Mouse (Mus musculus) heart, embryonic 10.5 days (tissue): ENCODE data around the gene 1700016K19Rik. TPM values are rescaled to one million over a fixed set of nuclear protein-coding genes. Genes with fewer than 3 reads are reported as not detected.

Experiments
- DNase-seq: peaks from one replicate; pipeline ENCODE4 v3.0.0-alpha.2; 2017; ENCODE audit warnings: low spot score
- H3K27ac ChIP-seq: fragments of 300-500 bp; sonication (generic); 2 replicates; pipeline ENCODE4 v1.5.1; 2016; ENCODE audit warnings: mild to moderate bottlenecking
- H3K27me3 ChIP-seq: fragments of 300-500 bp; sonication (generic); 2 replicates; pipeline ENCODE4 v1.6.1; 2016; ENCODE audit warnings: mild to moderate bottlenecking; ENCODE audit not compliant: poor library complexity, insufficient read depth, severe bottlenecking
- H3K36me3 ChIP-seq: fragments of 300-500 bp; sonication (generic); 2 replicates; pipeline ENCODE4 v1.6.1; 2016; ENCODE audit warnings: mild to moderate bottlenecking, moderate library complexity
- H3K4me1 ChIP-seq: fragments of 300-500 bp; sonication (generic); 2 replicates; pipeline ENCODE4 v1.6.1; 2016; ENCODE audit warnings: mild to moderate bottlenecking
- H3K4me3 ChIP-seq: fragments of 300-500 bp; sonication (generic); 2 replicates; pipeline ENCODE4 v1.5.1; 2016; ENCODE audit warnings: mild to moderate bottlenecking, moderate library complexity
- H3K9me3 ChIP-seq: fragments of 300-500 bp; sonication (generic); 2 replicates; pipeline ENCODE4 v1.6.1; 2016; ENCODE audit warnings: mild to moderate bottlenecking, moderate library complexity
- WGBS: fragments of 180-500 bp; shearing (Covaris S2); methylation state at CpG from one replicate; pipeline ENCODE4 v1.1.7; 2016; 5-methylcytosine and 5-hydroxymethylcytosine counted together
- polyA plus RNA-seq: library from polyadenylated mRNA; unstranded; fragments of >200 nt; fragmentation: Nextera tagmentation; extraction: Ambion mirVana; gene quantifications from 2 replicates; pipeline ENCODE4 v1.2.1, GENCODE M21; 2016

1700016K19Rik gene
- polyA plus RNA-seq, 1 experiment from 2014 or later = not detected

GRCm38 (mm10) chr11:75968761-75969160, 31.0 kb upstream of the 1700016K19Rik start:
- Histone ChIP-seq H3K27me3 (peaks cover 57% of the 10 kb centered on the region), H3K36me3 (no peaks in the 10 kb centered on the region), H3K4me1 (peaks cover 41% of the 10 kb centered on the region), H3K9me3 (no peaks in the 10 kb centered on the region), H3K4me3 (no peak overlapping the region), H3K27ac (no peak overlapping the region)
- DNase-seq = no peak
- 85% methylated on average over 6 of the region's 6 CpGs for WGBS

DNA sequence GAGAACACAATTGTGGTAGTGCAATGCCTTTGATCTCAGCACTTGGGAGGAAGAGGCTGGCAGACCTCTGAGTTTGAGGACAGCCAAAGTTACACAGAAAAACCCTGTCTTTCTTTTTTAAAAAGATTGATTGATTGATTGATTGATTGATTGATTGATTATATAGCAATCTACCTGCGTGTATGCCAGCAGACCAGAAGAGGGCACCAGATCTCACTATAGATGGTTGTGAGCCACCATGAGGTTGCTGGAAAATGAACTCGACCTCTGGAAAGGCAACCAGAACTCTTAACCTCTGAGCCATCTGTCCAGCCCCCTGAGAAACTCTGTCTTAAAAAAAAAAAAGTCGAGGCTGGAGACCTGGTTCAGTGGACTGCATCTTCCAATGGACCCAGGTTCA, 29.1 kb upstream of the 1700016K19Rik start:
- no peaks in the 10 kb centered on the region for H3K36me3 ChIP-seq
- WGBS = 30% methylated on average over 3 of the region's 3 CpGs
- no peak overlapping the region for H3K27ac ChIP-seq
- H3K9me3 ChIP-seq = no peaks in the 10 kb centered on the region
- H3K4me3 ChIP-seq = no peak overlapping the region
- peaks cover 24% of the 10 kb centered on the region for H3K4me1 ChIP-seq
- H3K27me3 ChIP-seq = peaks cover 43% of the 10 kb centered on the region
- DNase-seq = no peak

DNA sequence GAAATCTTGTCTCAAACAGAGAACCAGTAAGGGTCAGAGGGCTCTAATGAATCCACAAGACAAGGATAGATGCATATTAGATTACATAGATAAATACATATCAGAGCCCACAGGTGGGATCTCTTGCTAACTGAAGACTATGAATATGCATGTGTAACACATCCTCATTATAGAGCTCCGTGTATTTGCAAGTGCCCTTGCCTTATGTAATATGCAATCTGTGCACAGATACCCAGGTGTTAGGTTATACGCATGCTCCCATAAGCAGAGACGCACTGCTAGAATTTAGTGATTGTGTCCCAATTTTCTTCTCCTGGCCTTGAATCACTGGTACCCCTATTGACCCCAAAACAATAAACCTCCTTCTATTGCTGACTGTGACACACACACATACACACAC, 27.5 kb upstream of the 1700016K19Rik start:
- Histone ChIP-seq H3K4me3 (no peak overlapping the region), H3K27me3 (peaks cover 31% of the 10 kb centered on the region), H3K27ac (no peak overlapping the region), H3K36me3 (no peaks in the 10 kb centered on the region), H3K4me1 (peaks cover 12% of the 10 kb centered on the region; the same call in 1 of the 2 replicates), H3K9me3 (no peaks in the 10 kb centered on the region)
- 92% methylated on average over 3 of the region's 3 CpGs for WGBS
- DNase-seq = no peak

- H3K4me1 ChIP-seq = peaks cover 10% of the 10 kb centered on the region; the same call in 1 of the 2 replicates
- H3K27me3 ChIP-seq = peaks cover 22% of the 10 kb centered on the region
- DNase-seq = no peak
- H3K27ac ChIP-seq = no peak overlapping the region
- no peak overlapping the region for H3K4me3 ChIP-seq
- H3K36me3 ChIP-seq = no peaks in the 10 kb centered on the region
- 19% methylated on average over 7 of the region's 7 CpGs for WGBS
- H3K9me3 ChIP-seq = no peaks in the 10 kb centered on the region
These were observed 26.7 kb upstream of the 1700016K19Rik start for GRCm38 (mm10) chr11:75972916-75973567.

GRCm38 (mm10) chr11:75973988-75974387, 25.7 kb upstream of the 1700016K19Rik start:
- Histone ChIP-seq H3K9me3 (no peaks in the 10 kb centered on the region), H3K4me3 (no peak overlapping the region), H3K27me3 (peaks cover 13% of the 10 kb centered on the region), H3K36me3 (no peaks in the 10 kb centered on the region), H3K4me1 (peaks cover 10% of the 10 kb centered on the region; the same call in 1 of the 2 replicates), H3K27ac (no peak overlapping the region)
- DNase-seq = no peak
- 90% methylated on average over 1 of the region's 1 CpGs for WGBS

DNA sequence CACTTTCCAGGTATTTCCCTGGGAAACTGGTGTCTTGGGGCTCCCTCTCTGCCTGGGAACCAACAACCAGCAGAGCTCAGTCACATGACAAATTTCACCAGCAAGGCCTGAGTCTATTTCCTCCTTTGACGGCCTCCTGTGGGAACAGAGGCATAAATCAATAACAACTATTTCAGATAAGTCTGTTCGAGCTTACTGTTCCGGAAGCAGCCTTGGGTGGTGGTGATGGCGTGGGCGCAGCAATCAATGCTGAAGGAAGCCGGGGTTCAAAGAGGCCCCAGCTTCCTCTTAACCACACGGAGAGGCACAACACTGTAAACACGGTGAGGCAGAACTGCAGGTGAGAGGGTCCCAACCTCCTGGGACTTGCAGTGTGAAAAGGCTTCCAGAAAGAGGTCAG, 23.0 kb upstream of the 1700016K19Rik start:
- 54% methylated on average over 8 of the region's 8 CpGs for WGBS
- Histone ChIP-seq H3K9me3 (no peaks in the 10 kb centered on the region), H3K27me3 (no peaks in the 10 kb centered on the region), H3K4me1 (peaks cover 7% of the 10 kb centered on the region; the same call in 1 of the 2 replicates), H3K36me3 (no peaks in the 10 kb centered on the region), H3K4me3 (no peak overlapping the region), H3K27ac (no peak overlapping the region)
- DNase-seq = no peak

DNA sequence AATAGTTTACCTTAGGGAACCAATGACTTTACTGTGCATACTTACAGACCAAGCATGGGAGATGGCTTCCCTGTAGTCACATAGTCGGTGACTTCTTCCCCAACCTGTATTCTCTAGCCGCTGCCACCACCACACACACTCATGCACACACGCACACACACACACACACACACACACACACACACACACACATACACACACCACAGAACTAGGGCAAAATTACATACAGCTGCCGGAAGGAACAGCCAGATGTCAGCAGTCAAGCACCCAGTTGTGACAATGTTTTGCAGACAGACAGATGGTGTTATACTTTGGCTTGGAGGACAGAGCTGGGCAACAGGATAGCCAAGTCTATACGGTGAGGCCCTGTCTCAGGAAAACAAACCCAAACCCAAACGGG, 21.7 kb upstream of the 1700016K19Rik start:
- Histone ChIP-seq H3K36me3 (no peaks in the 10 kb centered on the region), H3K27ac (no peak overlapping the region), H3K9me3 (no peaks in the 10 kb centered on the region), H3K4me1 (peaks cover 5% of the 10 kb centered on the region; the same call in 1 of the 2 replicates), H3K4me3 (no peak overlapping the region), H3K27me3 (no peaks in the 10 kb centered on the region)
- no peak for DNase-seq
- 78% methylated on average over 6 of the region's 6 CpGs for WGBS

DNA sequence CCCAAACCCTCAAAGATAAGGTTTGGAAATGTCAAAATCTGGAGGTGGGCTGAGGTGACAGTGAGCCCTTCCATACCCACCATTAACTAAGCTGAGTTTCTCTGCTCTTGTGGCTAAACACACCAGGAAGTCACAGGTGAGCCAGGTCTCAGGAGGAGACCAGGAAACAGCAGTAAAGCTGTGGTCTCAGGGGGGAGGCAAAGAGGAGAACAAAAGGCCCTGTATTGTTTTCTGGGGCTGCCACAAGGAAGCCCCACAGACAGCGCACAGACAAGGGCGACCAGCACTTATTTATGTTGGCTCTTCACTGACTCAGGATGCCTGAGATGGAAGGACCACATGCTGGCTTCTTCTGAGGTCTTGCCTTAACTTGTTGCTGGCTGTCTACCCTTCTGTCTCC, 19.3 kb upstream of the 1700016K19Rik start:
- H3K36me3 ChIP-seq = no peaks in the 10 kb centered on the region
- 0 out of 2 replicates have a peak, but pooled peaks cover 3% of the 10 kb centered on the region for H3K4me1 ChIP-seq
- no peak for DNase-seq
- 31% methylated on average over 2 of the region's 2 CpGs for WGBS
- no peak overlapping the region for H3K27ac ChIP-seq
- H3K9me3 ChIP-seq = no peaks in the 10 kb centered on the region
- H3K27me3 ChIP-seq = no peaks in the 10 kb centered on the region
- H3K4me3 ChIP-seq = no peak overlapping the region

GRCm38 (mm10) chr11:75983194-75983593, 16.5 kb upstream of the 1700016K19Rik start:
- Histone ChIP-seq H3K4me3 (no peak overlapping the region), H3K9me3 (no peaks in the 10 kb centered on the region), H3K27ac (no peak overlapping the region), H3K4me1 (no peaks in the 10 kb centered on the region), H3K27me3 (no peaks in the 10 kb centered on the region; the same call in 1 of the 2 replicates), H3K36me3 (no peaks in the 10 kb centered on the region)
- DNase-seq = no peak
- WGBS = 73% methylated on average over 4 of the region's 4 CpGs

GRCm38 (mm10) chr11:75984581-75984980, 15.1 kb upstream of the 1700016K19Rik start:
- no peak overlapping the region for H3K27ac ChIP-seq
- H3K27me3 ChIP-seq = no peaks in the 10 kb centered on the region; the same call in 1 of the 2 replicates
- no peaks in the 10 kb centered on the region for H3K9me3 ChIP-seq
- H3K36me3 ChIP-seq = no peaks in the 10 kb centered on the region
- WGBS = 58% methylated on average over 1 of the region's 1 CpGs
- H3K4me3 ChIP-seq = no peak overlapping the region
- no peaks in the 10 kb centered on the region for H3K4me1 ChIP-seq
- no peak for DNase-seq

DNA sequence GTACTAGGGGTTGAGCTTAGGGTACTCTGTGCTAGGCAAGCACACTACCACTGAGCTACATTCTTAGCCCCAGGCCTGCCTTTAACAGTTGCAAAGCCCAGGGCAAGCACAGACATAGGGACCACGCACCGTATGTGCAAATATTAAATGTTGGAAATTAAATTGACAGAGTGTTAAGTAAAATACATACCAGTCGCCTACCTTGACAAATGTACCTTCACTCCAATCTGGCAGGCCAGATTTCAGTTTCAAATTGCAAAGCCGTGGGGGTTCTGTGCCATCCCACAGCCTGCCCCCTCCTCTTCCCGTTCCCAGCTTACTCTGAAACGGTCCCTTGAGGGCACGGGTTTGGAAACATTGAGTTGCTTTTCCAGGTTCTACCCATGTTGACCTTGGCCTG, 13.8 kb upstream of the 1700016K19Rik start:
- H3K9me3 ChIP-seq = no peaks in the 10 kb centered on the region
- H3K36me3 ChIP-seq = no peaks in the 10 kb centered on the region
- no peak overlapping the region for H3K27ac ChIP-seq
- no peak overlapping the region for H3K4me3 ChIP-seq
- H3K27me3 ChIP-seq = no peaks in the 10 kb centered on the region; the same call in 1 of the 2 replicates
- WGBS = 67% methylated on average over 7 of the region's 7 CpGs
- no peak for DNase-seq
- H3K4me1 ChIP-seq = no peaks in the 10 kb centered on the region

DNA sequence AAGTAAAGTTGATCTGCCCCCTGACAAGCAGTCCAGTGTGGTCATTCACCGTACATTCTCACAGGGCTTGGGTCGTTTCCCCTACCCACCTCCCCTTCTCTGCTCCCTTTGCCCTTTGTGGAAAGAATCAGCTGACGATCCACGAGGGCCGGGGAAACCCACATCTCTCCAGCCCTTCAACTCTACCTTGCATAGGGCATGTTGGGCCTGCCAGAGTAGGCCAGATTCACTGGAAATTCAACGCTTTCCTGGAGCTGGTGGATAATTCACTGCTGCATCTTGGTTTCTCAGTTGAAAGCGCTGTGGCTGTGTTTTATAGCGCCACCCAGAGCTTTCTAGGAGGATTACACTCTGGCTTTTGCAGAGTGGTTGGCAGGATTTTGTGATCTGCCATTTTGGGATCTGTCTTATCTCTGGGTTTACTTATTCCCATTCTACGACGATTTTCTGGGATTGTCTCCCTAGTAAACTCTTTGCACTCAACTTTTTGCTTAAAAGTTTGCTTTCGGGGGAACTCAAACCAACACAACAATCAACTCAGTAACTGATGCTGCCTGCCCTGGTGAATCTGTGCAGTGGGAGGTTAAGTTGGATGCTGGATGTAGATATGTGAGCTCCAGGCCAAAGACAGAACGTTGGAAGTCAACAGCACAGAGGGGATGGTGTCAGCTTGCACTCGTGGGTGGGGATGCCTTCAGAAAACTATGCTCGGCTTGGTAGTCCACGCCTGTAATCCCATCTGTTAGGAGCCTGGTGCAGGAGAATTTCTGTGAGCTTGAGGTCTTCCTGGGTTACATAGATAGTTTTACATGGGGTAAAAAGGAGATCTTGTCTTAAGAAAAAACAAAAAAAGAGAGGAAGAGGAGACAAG, 8.5 kb upstream of the 1700016K19Rik start:
- Histone ChIP-seq H3K36me3 (no peaks in the 10 kb centered on the region), H3K4me1 (no peaks in the 10 kb centered on the region), H3K4me3 (no peak overlapping the region), H3K27me3 (no peaks in the 10 kb centered on the region; the same call in 1 of the 2 replicates), H3K9me3 (no peaks in the 10 kb centered on the region), H3K27ac (no peak overlapping the region)
- no peak for DNase-seq
- WGBS = 71% methylated on average over 15 of the region's 15 CpGs

- no peaks in the 10 kb centered on the region for H3K9me3 ChIP-seq
- WGBS = 81% methylated on average over 8 of the region's 8 CpGs
- H3K27me3 ChIP-seq = no peaks in the 10 kb centered on the region; the same call in 1 of the 2 replicates
- no peak overlapping the region for H3K27ac ChIP-seq
- no peak overlapping the region for H3K4me3 ChIP-seq
- no peak for DNase-seq
- H3K4me1 ChIP-seq = no peaks in the 10 kb centered on the region
- no peaks in the 10 kb centered on the region for H3K36me3 ChIP-seq
These were observed 7.8 kb upstream of the 1700016K19Rik start for GRCm38 (mm10) chr11:75991911-75992310.
